Mouse (Mus musculus) small intestine, adult 2 months (tissue): ENCODE measurements around the gene Spata31d1b.

Experiments used
- CTCF ChIP-seq: fragments of 200-500 bp; IDR thresholded peaks from 2 replicates; pipeline ENCODE4 v1.5.1; 2012; ENCODE audit warnings: low read depth, mild to moderate bottlenecking, control low read depth, inconsistent platforms, low read length, moderate library complexity, mixed read lengths; ENCODE audit not compliant: insufficient replicate concordance, insufficient read length; ENCODE audit errors: extremely low read depth
- POLR2A ChIP-seq: fragments of 200-500 bp; IDR thresholded peaks from 2 replicates; pipeline ENCODE4 v1.6.1; 2012; ENCODE audit warnings: low read depth, mild to moderate bottlenecking, control low read depth, inconsistent platforms, low read length, moderate library complexity

GRCm38 (mm10) chr13:59685236-59685635, 26.8 kb upstream of the Spata31d1b start:
- TF ChIP-seq CTCF (no peak), POLR2A (no peak)
